ENCODE assay signal across 7 mouse cellular contexts in the genomic region with DNA sequence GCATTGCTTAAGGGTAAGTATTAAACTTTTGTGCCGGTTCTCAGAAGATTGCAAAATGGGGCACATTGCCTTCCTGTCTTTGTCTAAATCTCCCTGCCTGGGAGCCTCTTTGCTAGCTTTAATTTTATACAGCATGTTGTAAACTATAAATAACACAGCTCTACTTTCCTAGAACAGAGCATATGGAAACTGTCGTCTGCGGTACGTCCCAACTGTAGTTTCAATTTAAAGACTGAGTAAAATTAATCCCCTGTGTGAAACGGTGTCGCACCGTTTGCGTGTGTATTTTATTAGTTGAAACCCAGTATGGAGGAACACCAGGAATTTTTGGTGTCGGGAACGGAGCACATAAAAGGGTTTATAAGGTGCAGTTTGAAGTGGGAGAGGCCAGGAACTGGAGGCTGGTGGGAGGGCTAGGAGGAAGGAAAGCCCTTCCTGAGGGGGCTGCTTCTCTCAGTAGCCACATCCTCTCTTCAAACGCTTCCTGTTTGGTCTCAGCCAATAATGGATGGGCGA.
A peak's percentile ranks its signal among the peaks of the same experiment; 100 is the strongest.
DNase-seq lines count a peak whose midpoint lies in the region; ATAC-seq and TF ChIP-seq lines count a peak whose summit lies in the region.

No protein-coding gene starts in this region.

- peak overlapping the region; percentile 92 for H3K27ac ChIP-seq in intestine, embryonic 16.5 days (ENCODE audit: low read length)
- peak overlapping the region; percentile 70; the same call in 1 of the 2 replicates for H3K27ac ChIP-seq in liver, embryonic 15.5 days (replicated peaks)
- H3K27ac ChIP-seq in neural tube, embryonic 11.5 days (ENCODE audit: low read depth, low read length) = peak overlapping the region; percentile 91; the same call in 1 of the 2 replicates

- H3K4me3 ChIP-seq in E14TG2a.4 (replicated peaks; ENCODE audit: low read length) = peak overlapping the region; percentile 74
- H3K4me3 ChIP-seq in intestine, embryonic 16.5 days (ENCODE audit: low read length) = peak overlapping the region; percentile 42
- peak overlapping the region; percentile 46 for H3K4me3 ChIP-seq in liver, embryonic 15.5 days (replicated peaks)
- H3K4me3 ChIP-seq in neural tube, embryonic 11.5 days (ENCODE audit: low read depth, low read length) = no peak overlapping the region

- peaks cover 12% of the 10 kb centered on the region for H3K9me3 ChIP-seq in E14TG2a.4 (ENCODE audit: low read length)
- H3K9me3 ChIP-seq in intestine, embryonic 16.5 days (ENCODE audit: control insufficient read depth, low read length) = no peaks in the 10 kb centered on the region
- H3K9me3 ChIP-seq in liver, embryonic 15.5 days (replicated peaks) = no peaks in the 10 kb centered on the region
- no peaks in the 10 kb centered on the region for H3K9me3 ChIP-seq in neural tube, embryonic 11.5 days (ENCODE audit: control insufficient read depth, low read length)

- no peaks in the 10 kb centered on the region for H3K27me3 ChIP-seq in E14TG2a.4 (ENCODE audit: insufficient read depth, low read length)
- H3K27me3 ChIP-seq in intestine, embryonic 16.5 days (replicated peaks; ENCODE audit: control insufficient read depth, insufficient read depth, low read length) = no peaks in the 10 kb centered on the region
- peaks cover 29% of the 10 kb centered on the region for H3K27me3 ChIP-seq in liver, embryonic 15.5 days
- no peaks in the 10 kb centered on the region for H3K27me3 ChIP-seq in neural tube, embryonic 11.5 days (ENCODE audit: control insufficient read depth, insufficient read depth, low read length)

- ATAC-seq in intestine, embryonic 16.5 days = peak; percentile 5; the same call in 1 of the 2 replicates
- ATAC-seq in liver, embryonic 15.5 days (ENCODE audit: insufficient read depth) = peak; percentile 13; the same call in 1 of the 2 replicates
- 0 out of 2 replicates have a peak, but pooled peaks have one; percentile 1 for ATAC-seq in neural tube, embryonic 11.5 days (ENCODE audit: insufficient read depth, low FRiP score, low TSS enrichment)

- H3K36me3 ChIP-seq in E14TG2a.4 (ENCODE audit: insufficient read depth, low read length) = peaks cover 12% of the 10 kb centered on the region; the same call in 1 of the 2 replicates
- H3K36me3 ChIP-seq in intestine, embryonic 16.5 days (ENCODE audit: control insufficient read depth, insufficient read depth, low read length) = no peaks in the 10 kb centered on the region
- no peaks in the 10 kb centered on the region for H3K36me3 ChIP-seq in liver, embryonic 15.5 days (replicated peaks)
- no peaks in the 10 kb centered on the region for H3K36me3 ChIP-seq in neural tube, embryonic 11.5 days (ENCODE audit: control insufficient read depth, insufficient read depth, low read length)

- peak; percentile 11 for DNase-seq in T-cell, adult 2 months (ENCODE audit: low spot score)
- peak; percentile 89 for DNase-seq in forelimb bud, embryonic 11.5 days (ENCODE audit: low read depth, low spot score)
- peak; percentile 44 for DNase-seq in neural tube, embryonic 11.5 days (ENCODE audit: low spot score)
- DNase-seq in urinary bladder, postnatal 36 days (ENCODE audit: low spot score in 2 of 2) = no peak

- WGBS in intestine, embryonic 16.5 days = 4% methylated on average over 12 of the region's 12 CpGs
- under 1% methylated on average over 12 of the region's 12 CpGs for WGBS in liver, embryonic 15.5 days (ENCODE audit: insufficient replicate concordance)
- 3% methylated on average over 12 of the region's 12 CpGs for WGBS in neural tube, embryonic 11.5 days

- peak overlapping the region; percentile 68 for H3K4me2 ChIP-seq in intestine, embryonic 16.5 days (ENCODE audit: low read depth, low read length)
- peak overlapping the region; percentile 72 for H3K4me2 ChIP-seq in liver, embryonic 15.5 days
- H3K4me2 ChIP-seq in neural tube, embryonic 11.5 days (ENCODE audit: low read depth) = peak overlapping the region; percentile 50

- no peak for TF ChIP-seq CTCF in E14TG2a.4 (conservative IDR thresholded peaks at IDR 0.05; ENCODE audit: low read length)

- peaks cover 51% of the 10 kb centered on the region for H3K4me1 ChIP-seq in E14TG2a.4 (replicated peaks; ENCODE audit: low read depth, low read length)
- H3K4me1 ChIP-seq in intestine, embryonic 16.5 days (ENCODE audit: control insufficient read depth, insufficient read depth, low read length) = peaks cover 14% of the 10 kb centered on the region
- peaks cover 26% of the 10 kb centered on the region for H3K4me1 ChIP-seq in liver, embryonic 15.5 days (replicated peaks)
- H3K4me1 ChIP-seq in neural tube, embryonic 11.5 days (ENCODE audit: control insufficient read depth, insufficient read depth, low read length) = peaks cover 17% of the 10 kb centered on the region

- H3K9ac ChIP-seq in intestine, embryonic 16.5 days (ENCODE audit: low read depth, low read length) = peak overlapping the region; percentile 66
- H3K9ac ChIP-seq in liver, embryonic 15.5 days = peak overlapping the region; percentile 29; the same call in 1 of the 2 replicates
- H3K9ac ChIP-seq in neural tube, embryonic 11.5 days (ENCODE audit: low read length) = peak overlapping the region; percentile 41

Comparison
In these comparisons a context has a peak if more than half of its experiments do, and no peak if none do; other contexts are left out.
1. DNase-seq: peak in T-cell, adult 2 months (single experiment), forelimb bud, embryonic 11.5 days (single experiment) and neural tube, embryonic 11.5 days (single experiment); none in urinary bladder, postnatal 36 days (0 of 2).
2. Peak in every context shown above with its lines, with median percentiles within 50 percentile points of each other: ATAC-seq, H3K27ac ChIP-seq, H3K4me2 ChIP-seq and H3K9ac ChIP-seq.